Mouse (Mus musculus): ENCODE data around the gene Dnah10. TPM values are rescaled to one million over a fixed set of nuclear protein-coding genes. Genes with fewer than 3 reads are reported as not detected.
A peak's percentile ranks its signal among the peaks of the same experiment; 100 is the strongest.

Dnah10 gene
- total and polyA plus RNA-seq, 2 experiments from 2014 or later = 0.19 to 1.8 TPM

DNA sequence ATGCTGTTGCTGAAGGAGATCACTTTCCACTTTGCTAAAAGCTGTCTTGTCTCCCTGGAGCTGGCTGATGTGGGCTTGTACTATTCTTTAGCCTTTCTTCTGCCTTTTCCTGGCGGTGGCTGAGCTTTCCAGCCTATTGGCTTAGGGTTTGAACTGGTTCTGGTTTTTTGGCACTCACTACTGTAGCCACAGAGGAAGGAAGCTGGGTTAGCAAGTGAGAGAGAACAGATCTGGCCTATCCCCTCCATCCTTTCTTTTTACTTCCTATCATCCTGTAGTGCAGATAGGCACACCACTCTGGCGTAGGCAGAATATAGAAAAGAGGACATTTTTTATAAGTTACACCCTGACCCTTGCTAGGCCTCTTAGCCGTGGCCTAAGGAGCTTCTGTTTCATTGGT lies 148.2 kb downstream of the Dnah10 start:
- no peak overlapping the region for H3K4me3 ChIP-seq (ENCODE audit: low read depth, low read length)
- TF ChIP-seq CTCF (IDR thresholded peaks at IDR 0.05) = no peak
- H3K9ac ChIP-seq (replicated peaks; ENCODE audit: low read length, poor library complexity, severe bottlenecking) = no peak overlapping the region
- no peak overlapping the region for H3K4me2 ChIP-seq (ENCODE audit: low read depth, low read length, poor library complexity, severe bottlenecking)
- H3K27me3 ChIP-seq (ENCODE audit: insufficient read depth, low read length) = no peaks in the 10 kb centered on the region
- peaks cover 6% of the 10 kb centered on the region; the same call in 1 of the 2 replicates for H3K4me1 ChIP-seq (ENCODE audit: insufficient read depth, low read length)
- DNase-seq (ENCODE audit: low spot score) (no peak), ATAC-seq (ENCODE audit: low FRiP score) (no peak)
- WGBS = 82% methylated on average over 3 of the region's 3 CpGs
- no peak overlapping the region for H3K27ac ChIP-seq (ENCODE audit: low read depth, low read length)
- no peaks in the 10 kb centered on the region for H3K9me3 ChIP-seq (ENCODE audit: low read length)
- H3K36me3 ChIP-seq (ENCODE audit: insufficient read depth, low read length) = peaks cover 4% of the 10 kb centered on the region

DNA sequence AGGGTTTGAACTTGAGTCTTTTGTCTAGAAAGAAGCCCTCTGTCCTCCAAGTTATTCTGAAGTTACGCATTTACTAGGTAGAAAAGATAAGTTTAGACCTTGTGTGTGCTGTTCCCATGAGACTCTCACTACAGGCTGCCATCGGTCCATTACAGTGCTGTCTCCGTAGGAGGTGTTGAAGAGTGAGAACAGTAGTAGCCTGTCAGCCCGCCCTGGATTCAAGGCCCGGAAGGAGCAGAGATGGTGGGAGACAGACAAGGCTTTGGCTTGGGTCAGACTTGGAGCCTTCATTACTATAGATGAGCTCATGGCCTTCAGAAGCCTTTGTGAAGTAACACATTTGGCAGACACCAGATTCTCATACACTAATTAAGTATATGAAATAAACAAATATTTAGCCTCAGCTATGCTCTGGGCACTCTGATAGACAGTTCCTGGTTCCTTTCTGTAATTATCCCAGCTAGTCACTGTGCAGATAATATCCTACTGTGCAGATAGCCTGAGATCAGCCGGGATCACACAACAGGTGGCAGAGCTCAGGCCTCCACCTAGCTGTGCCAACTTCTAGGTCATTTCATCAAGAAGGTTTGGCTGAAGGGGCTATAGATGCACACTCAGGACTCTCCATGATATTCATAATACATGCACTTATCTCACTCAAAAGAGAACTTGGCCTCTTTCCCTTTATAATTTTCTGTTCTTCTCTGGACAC lies 149.2 kb downstream of the Dnah10 start:
- Histone ChIP-seq H3K4me1 (ENCODE audit: insufficient read depth, low read length) (peaks cover 6% of the 10 kb centered on the region; the same call in 1 of the 2 replicates), H3K9me3 (ENCODE audit: low read length) (no peaks in the 10 kb centered on the region), H3K4me2 (ENCODE audit: low read depth, low read length, poor library complexity, severe bottlenecking) (no peak overlapping the region), H3K4me3 (ENCODE audit: low read depth, low read length) (no peak overlapping the region), H3K27ac (ENCODE audit: low read depth, low read length) (no peak overlapping the region), H3K36me3 (ENCODE audit: insufficient read depth, low read length) (peaks cover 4% of the 10 kb centered on the region), H3K9ac (replicated peaks; ENCODE audit: low read length, poor library complexity, severe bottlenecking) (no peak overlapping the region), H3K27me3 (ENCODE audit: insufficient read depth, low read length) (no peaks in the 10 kb centered on the region)
- no peak for TF ChIP-seq CTCF (IDR thresholded peaks at IDR 0.05)
- ATAC-seq (ENCODE audit: low FRiP score) (no peak), DNase-seq (ENCODE audit: low spot score) (no peak)
- 88% methylated on average over 6 of the region's 6 CpGs for WGBS

DNA sequence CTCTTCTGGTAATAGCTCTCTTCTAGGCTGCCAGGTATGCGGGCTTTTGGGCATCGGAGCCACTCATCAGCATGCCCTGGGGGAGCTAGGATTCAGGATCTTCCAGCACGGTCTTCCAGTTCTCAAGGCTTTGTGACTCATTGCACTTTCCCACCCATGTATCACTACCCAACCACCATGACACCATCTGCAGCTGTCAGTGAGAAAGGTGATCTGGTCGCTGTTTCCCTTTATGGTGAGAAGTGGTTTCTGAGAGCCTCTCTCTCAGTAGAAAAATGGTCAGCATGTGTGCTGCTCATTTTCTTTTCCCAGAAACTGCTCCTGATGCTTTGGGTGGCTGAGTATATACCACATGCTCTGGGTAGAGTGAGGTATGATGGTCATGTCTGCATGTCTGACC lies 154.4 kb downstream of the Dnah10 start:
- Histone ChIP-seq H3K9ac (replicated peaks; ENCODE audit: low read length, poor library complexity, severe bottlenecking) (no peak overlapping the region), H3K27me3 (ENCODE audit: insufficient read depth, low read length) (no peaks in the 10 kb centered on the region), H3K9me3 (ENCODE audit: low read length) (no peaks in the 10 kb centered on the region), H3K27ac (ENCODE audit: low read depth, low read length) (no peak overlapping the region), H3K36me3 (ENCODE audit: insufficient read depth, low read length) (peaks cover 4% of the 10 kb centered on the region), H3K4me3 (ENCODE audit: low read depth, low read length) (no peak overlapping the region), H3K4me2 (ENCODE audit: low read depth, low read length, poor library complexity, severe bottlenecking) (no peak overlapping the region), H3K4me1 (ENCODE audit: insufficient read depth, low read length) (peaks cover 6% of the 10 kb centered on the region; the same call in 1 of the 2 replicates)
- no peak for DNase-seq (ENCODE audit: low spot score)
- TF ChIP-seq CTCF (IDR thresholded peaks at IDR 0.05) = no peak
- WGBS = 83% methylated on average over 4 of the region's 4 CpGs
- ATAC-seq (ENCODE audit: low FRiP score) = no peak

DNA sequence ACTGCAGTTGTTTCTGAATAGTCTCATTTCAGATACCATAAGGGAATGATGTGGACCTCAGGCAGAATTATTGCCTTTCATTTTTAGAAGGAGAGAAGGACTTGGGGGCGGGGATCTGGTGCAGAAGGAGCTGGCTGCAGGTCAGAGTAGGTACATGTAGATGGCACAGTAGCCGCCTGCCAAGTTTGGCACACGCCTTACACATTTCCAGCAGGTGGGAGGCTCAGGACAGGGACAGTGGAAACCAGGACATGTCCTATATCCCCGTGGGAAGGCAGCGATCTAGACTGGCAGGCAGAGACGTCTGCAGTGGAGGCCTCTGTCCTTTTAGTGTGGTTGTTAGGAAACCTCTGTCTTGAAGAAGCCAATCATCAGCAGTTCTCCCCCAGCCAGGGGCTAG lies 154.9 kb downstream of the Dnah10 start:
- no peak overlapping the region for H3K27ac ChIP-seq (ENCODE audit: low read depth, low read length)
- 86% methylated on average over 6 of the region's 6 CpGs for WGBS

DNA sequence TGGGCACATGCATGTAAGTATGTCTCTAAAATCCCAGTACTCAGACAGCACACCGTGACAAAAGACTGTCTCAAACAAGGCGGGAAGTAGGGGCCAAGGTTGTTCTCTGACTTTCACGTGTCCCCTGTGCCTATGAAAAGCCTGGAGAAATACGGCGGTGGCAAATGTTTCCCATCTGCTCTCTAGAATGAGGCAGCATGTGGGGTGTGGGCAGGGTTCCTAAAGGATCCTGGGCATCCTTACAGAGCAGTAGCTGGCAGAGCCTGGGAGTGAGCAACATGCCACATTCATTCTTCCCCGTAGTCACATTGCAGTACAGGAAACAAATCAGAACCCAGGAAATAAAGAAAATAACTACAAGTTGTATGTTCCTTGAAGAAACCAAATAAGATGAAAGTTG lies 159.0 kb downstream of the Dnah10 start:
- H3K4me1 ChIP-seq (ENCODE audit: insufficient read depth, low read length) = no peaks in the 10 kb centered on the region
- peaks cover 35% of the 10 kb centered on the region for H3K36me3 ChIP-seq (ENCODE audit: insufficient read depth, low read length)
- H3K4me3 ChIP-seq (ENCODE audit: low read depth, low read length) = no peak overlapping the region
- peak; percentile 56 for DNase-seq (ENCODE audit: low spot score)
- no peak overlapping the region for H3K27ac ChIP-seq (ENCODE audit: low read depth, low read length)
- WGBS = 83% methylated on average over 6 of the region's 6 CpGs
- H3K27me3 ChIP-seq (ENCODE audit: insufficient read depth, low read length) = no peaks in the 10 kb centered on the region
- ATAC-seq (ENCODE audit: low FRiP score) = no peak
- H3K9ac ChIP-seq (replicated peaks; ENCODE audit: low read length, poor library complexity, severe bottlenecking) = no peak overlapping the region
- no peak overlapping the region for H3K4me2 ChIP-seq (ENCODE audit: low read depth, low read length, poor library complexity, severe bottlenecking)
- TF ChIP-seq CTCF (IDR thresholded peaks at IDR 0.05) = no peak
- no peaks in the 10 kb centered on the region for H3K9me3 ChIP-seq (ENCODE audit: low read length)

More for the DNA sequence above, 154.9 kb downstream of the Dnah10 start:
- no peak overlapping the region for H3K9ac ChIP-seq (replicated peaks; ENCODE audit: low read length, poor library complexity, severe bottlenecking)
- H3K4me1 ChIP-seq (ENCODE audit: insufficient read depth, low read length) = peaks cover 6% of the 10 kb centered on the region; the same call in 1 of the 2 replicates
- no peak for ATAC-seq (ENCODE audit: low FRiP score)
- TF ChIP-seq CTCF (IDR thresholded peaks at IDR 0.05) = no peak
- H3K27me3 ChIP-seq (ENCODE audit: insufficient read depth, low read length) = no peaks in the 10 kb centered on the region
- no peak overlapping the region for H3K4me2 ChIP-seq (ENCODE audit: low read depth, low read length, poor library complexity, severe bottlenecking)
- H3K9me3 ChIP-seq (ENCODE audit: low read length) = no peaks in the 10 kb centered on the region
- H3K36me3 ChIP-seq (ENCODE audit: insufficient read depth, low read length) = peaks cover 6% of the 10 kb centered on the region
- no peak overlapping the region for H3K4me3 ChIP-seq (ENCODE audit: low read depth, low read length)
- no peak for DNase-seq (ENCODE audit: low spot score)

Other genes with a start within 250 kb of the Dnah10 start
- gene Rilpl2, start 246.7 kb upstream of the Dnah10 start, total RNA-seq (2014; rRNA removed) = 32.3 and 38.6 TPM in 2 replicates
- 33.8 and 34.3 TPM in 2 replicates for gene Rilpl2, start 246.7 kb upstream of the Dnah10 start, polyA plus RNA-seq (2015; fragmentation: Nextera tagmentation; extraction: Ambion mirVana)
- 5.2 and 10.7 TPM in 2 replicates for gene Snrnp35, start 242.0 kb upstream of the Dnah10 start, total RNA-seq (2014; rRNA removed)
- 10.1 and 13.0 TPM in 2 replicates for gene Snrnp35, start 242.0 kb upstream of the Dnah10 start, polyA plus RNA-seq (2015; fragmentation: Nextera tagmentation; extraction: Ambion mirVana)
- 14.8 and 14.9 TPM in 2 replicates for gene Rilpl1, start 193.7 kb upstream of the Dnah10 start, total RNA-seq (2014; rRNA removed)
- 11.2 and 11.9 TPM in 2 replicates for gene Rilpl1, start 193.7 kb upstream of the Dnah10 start, polyA plus RNA-seq (2015; fragmentation: Nextera tagmentation; extraction: Ambion mirVana)
- 228 and 273 TPM in 2 replicates for gene Tmed2, start 184.4 kb upstream of the Dnah10 start, total RNA-seq (2014; rRNA removed)
- gene Tmed2, start 184.4 kb upstream of the Dnah10 start, polyA plus RNA-seq (2015; fragmentation: Nextera tagmentation; extraction: Ambion mirVana) = 313 and 326 TPM in 2 replicates
- gene Ddx55, start 172.2 kb upstream of the Dnah10 start, total RNA-seq (2014; rRNA removed) = 14.9 and 20.5 TPM in 2 replicates
- 21.9 and 26.9 TPM in 2 replicates for gene Ddx55, start 172.2 kb upstream of the Dnah10 start, polyA plus RNA-seq (2015; fragmentation: Nextera tagmentation; extraction: Ambion mirVana)
- gene Eif2b1, start 146.0 kb upstream of the Dnah10 start, total RNA-seq (2014; rRNA removed) = 38.4 and 40.2 TPM in 2 replicates
- 55.2 and 61.9 TPM in 2 replicates for gene Eif2b1, start 146.0 kb upstream of the Dnah10 start, polyA plus RNA-seq (2015; fragmentation: Nextera tagmentation; extraction: Ambion mirVana)
- gene Gtf2h3, start 145.9 kb upstream of the Dnah10 start, total RNA-seq (2014; rRNA removed) = 26.9 and 30.4 TPM in 2 replicates
- gene Gtf2h3, start 145.9 kb upstream of the Dnah10 start, polyA plus RNA-seq (2015; fragmentation: Nextera tagmentation; extraction: Ambion mirVana) = 24.6 and 27.1 TPM in 2 replicates
- gene Atp6v0a2, start 96.5 kb upstream of the Dnah10 start, total RNA-seq (2014; rRNA removed) = 20.7 and 24.8 TPM in 2 replicates
- gene Atp6v0a2, start 96.5 kb upstream of the Dnah10 start, polyA plus RNA-seq (2015; fragmentation: Nextera tagmentation; extraction: Ambion mirVana) = 23.9 and 25.5 TPM in 2 replicates
- gene Ccdc92, start 137.3 kb downstream of the Dnah10 start, total RNA-seq (2014; rRNA removed) = 37.1 and 39.9 TPM in 2 replicates
- gene Ccdc92, start 137.3 kb downstream of the Dnah10 start, polyA plus RNA-seq (2015; fragmentation: Nextera tagmentation; extraction: Ambion mirVana) = 50.4 and 57.8 TPM in 2 replicates
- gene Zfp664, start 137.6 kb downstream of the Dnah10 start, total RNA-seq (2014; rRNA removed) = 29.2 and 44.4 TPM in 2 replicates
- gene Zfp664, start 137.6 kb downstream of the Dnah10 start, polyA plus RNA-seq (2015; fragmentation: Nextera tagmentation; extraction: Ambion mirVana) = 50.0 and 50.2 TPM in 2 replicates